Mouse (Mus musculus): ENCODE measurements around the gene Eif5a.
A peak's percentile ranks its signal among the peaks of the same experiment; 100 is the strongest.
"Not testable (repeated sequence)": the region's sequence is repeated elsewhere in the genome, so short reads cannot be mapped to it uniquely, and the experiment has no call there.

Eif5a gene

GRCm38 (mm10) chr11:69921114-69922011, at the start of gene Eif5a:
Gene Eif5a, minus strand, starts transcription at chr11:69921958.
- peak; percentile 100 for DNase-seq (ENCODE audit: low read depth, low spot score)

GRCm38 (mm10) chr11:69970775-69971174, 49.0 kb upstream of the Eif5a start:
- no peak for DNase-seq (ENCODE audit: low read depth, low spot score)

GRCm38 (mm10) chr11:69970222-69970621, 48.5 kb upstream of the Eif5a start:
- no peak for DNase-seq (ENCODE audit: low read depth, low spot score)

- DNase-seq (ENCODE audit: low read depth, low spot score): no peak
Observed at GRCm38 (mm10) chr11:69968793-69969192, 47.0 kb upstream of the Eif5a start.

- DNase-seq (ENCODE audit: low read depth, low spot score): no peak
Observed at GRCm38 (mm10) chr11:69966860-69967517, 45.2 kb upstream of the Eif5a start.

- DNase-seq (ENCODE audit: low read depth, low spot score): no peak
Observed at GRCm38 (mm10) chr11:69966006-69966859, 44.5 kb upstream of the Eif5a start.

- DNase-seq (ENCODE audit: low read depth, low spot score): no peak
Observed at GRCm38 (mm10) chr11:69965271-69966005, 43.7 kb upstream of the Eif5a start.

GRCm38 (mm10) chr11:69964650-69965270, 43.0 kb upstream of the Eif5a start, which contains the start of gene Cldn7:
Gene Cldn7, plus strand, starts transcription at chr11:69964779.
- no peak for DNase-seq (ENCODE audit: low read depth, low spot score)

- DNase-seq (ENCODE audit: low read depth, low spot score): no peak
Observed at GRCm38 (mm10) chr11:69961841-69962240, 40.1 kb upstream of the Eif5a start.

- DNase-seq (ENCODE audit: low read depth, low spot score): peak; percentile 21
Observed at GRCm38 (mm10) chr11:69960616-69961015, 38.9 kb upstream of the Eif5a start.

GRCm38 (mm10) chr11:69956218-69956617, 34.5 kb upstream of the Eif5a start:
- peak; percentile 22 for DNase-seq (ENCODE audit: low read depth, low spot score)

GRCm38 (mm10) chr11:69955618-69956017, 33.9 kb upstream of the Eif5a start:
- not testable (repeated sequence) for DNase-seq (ENCODE audit: low read depth, low spot score)

- DNase-seq (ENCODE audit: low read depth, low spot score): no peak
Observed at GRCm38 (mm10) chr11:69953267-69953915, 31.6 kb upstream of the Eif5a start.

GRCm38 (mm10) chr11:69952274-69952673, 30.5 kb upstream of the Eif5a start:
- DNase-seq (ENCODE audit: low read depth, low spot score): no peak

GRCm38 (mm10) chr11:69950807-69951459, 29.2 kb upstream of the Eif5a start:
- DNase-seq (ENCODE audit: low read depth, low spot score): peak; percentile 23

- DNase-seq (ENCODE audit: low read depth, low spot score): peak; percentile 76
Observed at GRCm38 (mm10) chr11:69948763-69949150, 27.0 kb upstream of the Eif5a start.

- DNase-seq (ENCODE audit: low read depth, low spot score): peak; percentile 40
Observed at GRCm38 (mm10) chr11:69948066-69948762, 26.5 kb upstream of the Eif5a start, which contains the start of gene Slc2a4. Gene Slc2a4, minus strand, starts transcription at chr11:69948188.

GRCm38 (mm10) chr11:69947337-69948065, 25.7 kb upstream of the Eif5a start:
- DNase-seq (ENCODE audit: low read depth, low spot score): no peak
